Mouse (Mus musculus) frontal cortex, postnatal 36 days (tissue): Measurements from ENCODE around the gene Foxq1.

Experiments used
- DNase-seq, 2 experiments: peaks; one replicate each; pipeline ENCODE4 v3.0.0; 2022; ENCODE audit warnings: low spot score in 2 of 2

Foxq1 gene

DNA sequence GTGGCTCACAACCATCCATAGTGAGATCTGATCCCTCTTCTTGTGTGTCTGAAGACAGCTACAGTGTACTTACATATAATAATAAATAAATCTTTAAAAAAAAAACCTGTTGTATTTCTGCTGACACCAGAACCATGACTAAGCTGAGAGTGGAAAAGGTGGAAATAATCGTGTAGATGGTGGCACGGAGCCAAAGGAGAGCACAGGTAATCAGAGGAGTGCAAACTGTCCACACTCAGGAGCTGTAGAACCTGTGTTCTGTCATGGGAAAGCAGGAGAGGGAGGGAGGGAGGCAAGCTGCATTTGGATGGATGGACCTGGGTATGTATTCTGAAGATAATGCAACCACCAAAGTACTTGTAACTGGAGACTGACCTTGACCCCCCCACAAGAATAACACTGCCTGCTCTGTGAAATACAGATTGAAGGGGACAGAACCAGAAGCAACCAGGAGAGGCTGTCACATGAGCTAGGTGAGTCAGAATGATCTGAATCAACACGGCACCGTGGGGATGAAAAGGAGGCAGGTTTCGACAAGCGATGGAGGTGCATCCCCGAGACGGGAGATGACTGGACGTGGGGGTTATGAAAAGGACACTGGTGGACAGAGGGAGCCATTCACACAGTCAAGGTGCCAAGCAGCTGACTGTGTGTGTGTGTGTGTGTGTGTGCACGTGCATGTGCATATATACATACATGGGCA, 17.0 kb downstream of the Foxq1 start:
- no peak for DNase-seq

DNA sequence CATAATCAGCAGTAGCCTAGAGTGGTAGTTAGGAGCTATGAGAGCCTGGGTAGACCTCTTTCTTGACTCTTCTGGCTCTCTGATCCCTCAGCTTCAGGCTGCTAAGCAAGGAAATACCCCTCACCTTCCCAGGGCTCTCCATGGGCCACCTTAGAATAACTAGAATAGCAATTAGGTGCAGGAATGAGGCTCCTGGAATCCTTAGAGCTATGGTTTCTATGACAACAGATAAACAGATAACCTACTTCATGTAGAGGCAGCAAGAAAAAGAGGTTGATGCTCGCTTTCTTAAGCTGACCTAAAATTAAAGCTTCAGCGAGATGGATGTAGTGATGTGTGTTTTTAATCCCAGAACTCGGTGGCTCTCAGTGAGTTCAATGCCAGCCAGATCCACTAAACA, 18.7 kb downstream of the Foxq1 start:
- DNase-seq, result no peak

GRCm38 (mm10) chr13:31576696-31577095, 20.8 kb downstream of the Foxq1 start:
- DNase-seq, result no peak

DNA sequence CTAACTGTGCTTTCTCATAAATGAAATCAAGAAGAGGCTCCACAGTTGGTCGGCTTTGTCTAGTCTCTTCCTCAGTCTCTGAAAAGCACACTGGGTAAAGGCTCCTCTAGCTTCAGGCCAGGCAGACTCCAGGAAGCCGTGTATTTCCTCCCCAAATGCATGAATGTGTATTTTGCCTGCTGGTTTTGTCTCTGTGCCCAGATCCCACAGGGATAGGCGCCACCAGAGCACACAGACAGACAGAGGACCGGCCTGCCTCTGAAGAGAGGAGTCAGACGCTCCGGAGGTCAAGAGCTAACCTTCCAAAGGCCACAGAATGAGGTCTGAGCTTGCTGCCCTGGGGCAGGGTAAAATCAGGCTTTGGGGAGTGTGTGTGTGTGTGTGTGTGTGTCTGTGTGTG, 21.6 kb downstream of the Foxq1 start:
- no peak for DNase-seq

- DNase-seq, result no peak
Observed at GRCm38 (mm10) chr13:31578389-31578788, 22.5 kb downstream of the Foxq1 start.

- no peak for DNase-seq
Observed at GRCm38 (mm10) chr13:31579866-31580265, 23.9 kb downstream of the Foxq1 start.

GRCm38 (mm10) chr13:31587341-31587740, 31.4 kb downstream of the Foxq1 start:
- no peak for DNase-seq

DNA sequence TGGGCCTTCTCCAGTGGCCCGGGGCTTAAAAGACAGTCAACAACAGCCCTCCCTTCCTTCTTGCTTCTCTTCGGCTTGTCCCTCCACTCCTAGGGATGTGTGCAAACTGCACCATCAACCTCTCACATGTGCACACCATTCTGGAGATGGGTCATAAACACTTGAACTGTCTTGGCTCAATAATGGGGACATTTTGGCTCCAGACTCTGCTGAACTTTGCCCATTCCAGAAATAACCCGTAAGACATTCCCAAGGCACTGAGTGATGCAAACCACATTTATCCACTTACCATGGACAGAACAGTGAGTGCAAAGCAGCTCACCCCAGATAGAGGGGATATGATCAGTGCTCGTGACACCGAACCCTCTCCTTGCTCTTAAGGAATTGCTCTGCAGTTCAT, 43.6 kb downstream of the Foxq1 start:
- DNase-seq, result no peak

DNA sequence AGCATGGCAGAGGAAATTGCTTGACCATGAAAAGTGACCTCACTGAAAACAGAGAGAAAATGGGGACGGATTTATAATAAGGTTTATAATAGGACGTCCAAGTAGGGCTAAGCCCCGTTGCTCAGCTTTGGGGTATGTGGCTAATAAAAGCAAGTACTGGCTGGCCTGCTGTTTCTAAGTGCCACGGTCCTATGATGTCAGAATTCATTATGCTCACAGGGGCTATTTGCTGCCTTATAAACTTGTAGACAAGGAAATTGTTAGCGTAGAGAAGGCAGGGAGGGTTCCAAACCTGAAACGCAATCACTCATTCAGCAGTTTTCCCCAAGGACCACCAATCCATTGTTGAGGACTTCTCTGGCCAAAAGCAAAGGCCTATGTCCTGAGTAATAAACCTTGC, 48.0 kb downstream of the Foxq1 start:
- no peak for DNase-seq
